Mouse (Mus musculus) liver, embryonic 14.5 days (tissue): ENCODE data around the gene Cox19. TPM values are rescaled to one million over a fixed set of nuclear protein-coding genes. Genes with fewer than 3 reads are reported as not detected.

ENCODE experiments used
- ATAC-seq: fragments of 200-750 bp; cut with Nextera tagmentation; 2 replicates; pipeline ENCODE4 v1.8.0; 2017; ENCODE audit warnings: moderate number of reproducible peaks, mild to moderate bottlenecking, moderate library complexity; ENCODE audit not compliant: insufficient read depth
- DNase-seq, 3 experiments: peaks; one replicate each; pipeline ENCODE4 v3.0.0-alpha.2; 2012 to 2013; ENCODE audit warnings: low read depth in 3 of 3, low spot score in 3 of 3
- H3K27ac ChIP-seq: fragments of 300-500 bp; sonication (generic); 2 replicates; pipeline ENCODE4 v1.5.1; 2014; ENCODE audit warnings: moderate library complexity, mild to moderate bottlenecking, control low read depth, inconsistent platforms
- H3K27me3 ChIP-seq: fragments of 300-500 bp; sonication (generic); 2 replicates; pipeline ENCODE4 v1.6.1; 2014; ENCODE audit warnings: mild to moderate bottlenecking, low read length, moderate library complexity; ENCODE audit not compliant: control insufficient read depth, insufficient read depth
- H3K36me3 ChIP-seq: fragments of 300-500 bp; sonication (generic); replicated peaks from 2 replicates; pipeline ENCODE4 v1.6.1; 2014; ENCODE audit warnings: low read depth; ENCODE audit not compliant: control insufficient read depth, insufficient read depth
- H3K4me1 ChIP-seq, 2 experiments: fragments of 200-500 bp in 1 of 2; fragments of 300-500 bp in 1 of 2; sonication (generic) in 1 of 2; replicated peaks; 2 replicates each; pipeline ENCODE4 v1.6.1; 2012 to 2014; ENCODE audit warnings: antibody characterized with exemption in 1 of 2, inconsistent platforms in 1 of 2, low read length in 1 of 2; ENCODE audit not compliant: control insufficient read depth in 2 of 2, insufficient read depth in 2 of 2
- H3K4me2 ChIP-seq: fragments of 300-500 bp; sonication (generic); 2 replicates; pipeline ENCODE4 v1.6.1; 2014; ENCODE audit warnings: low read depth, mild to moderate bottlenecking, control low read depth, moderate library complexity
- H3K4me3 ChIP-seq, 2 experiments: fragments of 200-500 bp in 1 of 2; fragments of 300-500 bp in 1 of 2; sonication (generic) in 1 of 2; 2 replicates each; pipeline ENCODE4 v1.5.1; 2012 to 2014; ENCODE audit warnings: low read depth in 2 of 2, low read length in 2 of 2, mild to moderate bottlenecking in 2 of 2, control low read depth in 1 of 2, inconsistent platforms in 1 of 2, moderate library complexity in 1 of 2; ENCODE audit not compliant: insufficient read depth in 1 of 2
- H3K9ac ChIP-seq: fragments of 300-500 bp; sonication (generic); replicated peaks from 2 replicates; pipeline ENCODE4 v1.6.1; 2014; ENCODE audit warnings: mild to moderate bottlenecking, control low read depth, moderate library complexity
- H3K9me3 ChIP-seq: fragments of 300-500 bp; sonication (generic); 2 replicates; pipeline ENCODE4 v1.6.1; 2016; ENCODE audit warnings: low read length, mixed read lengths; ENCODE audit not compliant: control insufficient read depth
- CTCF ChIP-seq: IDR thresholded peaks from 2 replicates; pipeline ENCODE4 v1.5.1; 2016; ENCODE audit warnings: antibody characterized with exemption, low read depth, control low read depth
- EP300 ChIP-seq: IDR thresholded peaks from 2 replicates; pipeline ENCODE4 v1.6.1; 2016; ENCODE audit warnings: antibody characterized with exemption, low read depth
- WGBS: fragments of 180-500 bp; shearing (Covaris S2); extraction: QIAGEN DNeasy Blood & Tissue Kit; methylation state at CpG from one replicate; pipeline ENCODE4 v1.1.7; 2014; ENCODE audit not compliant: insufficient replicate concordance; 5-methylcytosine and 5-hydroxymethylcytosine counted together
- polyA plus RNA-seq, 2 experiments: library from polyadenylated mRNA; depleted of rRNA in 1 of 2; stranded (reverse) in 1 of 2; unstranded in 1 of 2; fragments of >200 nt; fragmentation: Nextera tagmentation in 1 of 2; extraction: Ambion mirVana in 1 of 2; gene quantifications; 2 replicates each; pipeline versions ENCODE4 v1.2.1 to v1.2.3; 2012 to 2014

The Cox19 gene
- polyA plus RNA-seq, 2 experiments: 23.3 to 61.4 TPM

DNA sequence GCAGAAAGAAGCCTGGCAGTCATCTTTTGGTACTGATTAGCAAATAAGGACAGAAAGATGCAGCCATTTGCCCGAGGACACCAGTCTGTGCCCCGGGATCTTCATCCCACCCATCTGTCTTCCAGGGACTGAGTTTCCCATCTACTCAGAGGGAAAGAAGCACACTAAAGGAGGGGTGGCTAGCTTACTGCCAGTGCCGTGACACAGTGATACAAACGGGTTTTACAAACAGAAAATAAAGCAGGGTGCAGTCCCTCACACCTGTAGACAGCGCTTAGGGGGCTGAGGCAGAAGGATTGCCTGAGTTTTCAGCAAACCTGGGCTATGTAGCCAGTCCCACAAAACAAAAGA lies 5.9 kb downstream of the Cox19 start:
- Histone ChIP-seq H3K9me3 (no peaks in the 10 kb centered on the region), H3K4me3 (peak overlapping the region; percentile 25 to 78), H3K36me3 (peaks cover 13% of the 10 kb centered on the region), H3K27ac (peak overlapping the region; percentile 49), H3K9ac (peak overlapping the region; percentile 42), H3K4me2 (peak overlapping the region; percentile 85), H3K27me3 (no peaks in the 10 kb centered on the region), H3K4me1 (peaks cover 17 to 28% of the 10 kb centered on the region in 2 experiments)
- DNase-seq: no peak
- peak; percentile 18 for ATAC-seq
- WGBS: 8% methylated on average over 5 of the region's 5 CpGs
- TF ChIP-seq CTCF (no peak), EP300 (no peak)

DNA sequence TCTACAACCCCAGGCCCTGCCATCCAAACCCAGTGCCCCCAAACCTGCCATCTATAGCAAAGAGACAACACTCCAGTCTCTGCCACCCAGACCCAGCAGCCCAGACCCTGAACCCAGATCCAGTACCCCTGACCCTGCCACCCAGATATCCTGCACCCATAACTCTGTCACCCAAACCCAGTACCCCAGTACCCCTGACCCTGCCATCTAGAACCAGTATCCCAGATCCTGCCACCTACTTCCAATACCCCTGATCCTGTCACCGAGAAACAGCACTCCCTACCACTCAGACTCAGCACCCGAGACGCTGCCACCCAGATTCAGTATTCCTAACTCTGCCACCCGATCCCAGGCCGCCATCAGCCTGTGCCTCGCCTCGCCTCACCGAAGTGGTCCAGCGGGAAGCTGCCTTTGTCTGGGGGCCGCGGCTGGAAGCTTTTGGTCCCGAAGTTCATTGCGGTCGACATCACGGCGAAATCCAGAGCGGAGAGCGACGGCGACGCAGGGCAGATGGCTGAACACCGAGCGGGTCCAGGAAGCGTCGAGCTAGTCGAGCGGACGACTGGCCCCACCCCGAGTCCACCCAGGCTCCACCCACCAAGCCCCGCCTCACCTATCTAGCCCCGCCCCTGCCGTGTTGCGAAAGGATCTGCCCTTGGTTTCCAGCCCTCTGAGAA lies 6.4 kb downstream of the Cox19 start:
- peak overlapping the region; percentile 86 for H3K9ac ChIP-seq
- TF ChIP-seq CTCF: no peak
- TF ChIP-seq EP300: no peak
- peak overlapping the region; percentile 85 for H3K4me2 ChIP-seq
- H3K9me3 ChIP-seq: no peaks in the 10 kb centered on the region
- DNase-seq (peak; percentile 86 to 89 (median 88)), ATAC-seq (peak; percentile 89)
- WGBS: under 1% methylated on average over 33 of the region's 33 CpGs
- H3K27me3 ChIP-seq: no peaks in the 10 kb centered on the region
- peak overlapping the region; percentile 50 for H3K27ac ChIP-seq
- peaks cover 13 to 23% of the 10 kb centered on the region in 2 experiments for H3K4me1 ChIP-seq
- H3K36me3 ChIP-seq: peaks cover 15% of the 10 kb centered on the region
- peak overlapping the region; percentile 78 to 93 for H3K4me3 ChIP-seq

DNA sequence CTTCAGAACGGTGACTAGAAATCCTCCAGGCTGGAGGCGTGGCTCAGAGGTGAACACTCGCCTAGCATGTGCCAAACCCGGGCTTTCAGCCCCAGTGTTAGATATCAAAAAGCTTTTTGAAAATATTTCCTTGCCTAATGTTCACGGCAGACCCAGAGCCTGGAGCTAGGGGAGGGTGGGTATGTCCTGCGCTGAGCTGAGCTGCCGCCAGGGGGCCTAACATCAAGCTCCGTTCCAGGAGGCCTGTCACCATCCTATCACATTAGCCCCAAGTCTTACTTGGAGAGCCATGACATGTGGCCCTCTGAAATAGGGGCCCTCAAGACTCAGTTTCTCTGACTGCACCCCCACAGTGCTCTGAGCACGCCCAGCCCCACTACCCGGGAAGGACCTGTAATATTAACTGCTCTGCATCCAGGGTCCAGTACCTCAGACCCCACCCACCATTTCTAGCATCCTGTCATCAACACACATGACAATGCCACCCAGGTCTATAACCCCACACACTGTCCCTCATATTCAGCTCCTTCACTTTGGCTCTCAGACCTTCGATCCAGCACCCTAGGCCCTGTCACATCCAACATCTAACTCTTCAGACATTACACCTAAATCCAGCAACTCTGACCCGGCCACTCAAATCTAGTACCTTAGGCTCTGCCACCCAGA lies 7.1 kb downstream of the Cox19 start:
- H3K27me3 ChIP-seq: no peaks in the 10 kb centered on the region
- 5% methylated on average over 12 of the region's 12 CpGs for WGBS
- DNase-seq (peak; percentile 65 to 73 (median 70)), ATAC-seq (peak; percentile 73)
- peaks cover 19% of the 10 kb centered on the region for H3K36me3 ChIP-seq
- no peaks in the 10 kb centered on the region for H3K9me3 ChIP-seq
- H3K4me2 ChIP-seq: peak overlapping the region; percentile 85
- peak overlapping the region; percentile 86 for H3K9ac ChIP-seq
- peaks cover 7 to 17% of the 10 kb centered on the region in 2 experiments for H3K4me1 ChIP-seq
- peak overlapping the region; percentile 18 for H3K27ac ChIP-seq
- TF ChIP-seq EP300 (no peak), CTCF (peak; percentile 97)
- peak overlapping the region; percentile 78 to 93 for H3K4me3 ChIP-seq

DNA sequence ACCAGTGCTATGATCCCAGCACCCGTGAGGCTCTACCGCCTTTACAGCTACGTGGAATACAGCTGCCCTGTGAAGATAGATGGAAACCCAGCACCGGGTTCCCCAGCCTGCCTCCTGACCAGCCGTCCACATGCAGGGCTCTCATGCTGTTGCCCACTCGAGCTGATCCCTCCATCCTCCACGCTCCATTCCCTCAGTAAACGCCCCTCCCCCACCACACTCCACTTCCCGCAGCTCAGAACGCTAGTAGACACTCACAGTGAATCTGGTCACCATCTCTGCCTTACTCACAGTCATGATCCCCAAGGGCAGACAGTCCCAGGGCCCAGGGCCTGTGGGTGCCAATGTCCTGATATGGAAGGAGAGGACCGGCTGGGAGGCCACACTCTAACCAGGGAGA lies 12.3 kb downstream of the Cox19 start:
- TF ChIP-seq EP300: no peak
- DNase-seq (no peak), ATAC-seq (no peak)
- peaks cover 0 to 2% of the 10 kb centered on the region in 2 experiments; a peak in 1 of 4 replicates for H3K4me1 ChIP-seq
- H3K27me3 ChIP-seq: no peaks in the 10 kb centered on the region
- H3K36me3 ChIP-seq: peaks cover 29% of the 10 kb centered on the region
- no peak overlapping the region for H3K4me3 ChIP-seq
- WGBS: 79% methylated on average over 11 of the region's 11 CpGs
- no peak overlapping the region for H3K27ac ChIP-seq
- no peak overlapping the region for H3K4me2 ChIP-seq
- H3K9me3 ChIP-seq: no peaks in the 10 kb centered on the region
- H3K9ac ChIP-seq: no peak overlapping the region

DNA sequence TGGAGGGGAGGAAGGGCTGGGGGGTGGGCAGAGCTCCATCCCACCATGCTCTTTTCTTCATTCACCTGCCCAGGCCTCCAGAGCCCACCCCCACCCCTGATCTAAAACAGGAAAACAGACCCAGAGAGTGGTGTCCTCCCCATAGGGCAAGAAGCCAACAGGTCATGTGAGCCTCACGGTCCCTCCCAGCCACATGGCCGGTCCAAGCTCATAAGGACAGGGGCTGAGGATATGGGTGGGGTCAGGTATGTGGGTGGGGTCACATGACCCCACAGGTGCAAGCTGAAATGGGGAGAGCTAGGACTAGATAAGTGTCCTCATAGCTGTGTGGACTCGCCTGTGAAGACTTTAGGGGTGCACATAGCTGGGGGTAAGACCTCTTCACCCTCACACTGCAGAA lies 12.8 kb downstream of the Cox19 start:
- Histone ChIP-seq H3K9me3 (no peaks in the 10 kb centered on the region), H3K4me2 (no peak overlapping the region), H3K27me3 (no peaks in the 10 kb centered on the region), H3K4me1 (no peaks in the 10 kb centered on the region), H3K27ac (no peak overlapping the region), H3K4me3 (no peak overlapping the region), H3K36me3 (peaks cover 29% of the 10 kb centered on the region), H3K9ac (no peak overlapping the region)
- WGBS: 83% methylated on average over 3 of the region's 3 CpGs
- ATAC-seq: no peak
- TF ChIP-seq CTCF: no peak
- TF ChIP-seq EP300: no peak
- DNase-seq: no peak
